Mouse (Mus musculus) T-helper 2 cell (primary cell): ENCODE data around the gene M6pr.

Source experiments
- in situ Hi-C: fragments of 300-600 bp; cut with MboI, MseI; formaldehyde crosslinking; loops from one replicate; pipeline ENCODE4 v1.15.1; 2025; ENCODE audit warnings: high pct_unique_total_duplicates

M6pr gene

GRCm38 (mm10) chr6:122298223-122298609 lies 10.3 kb upstream of the M6pr start:
- in situ Hi-C loops = no loop called here

DNA sequence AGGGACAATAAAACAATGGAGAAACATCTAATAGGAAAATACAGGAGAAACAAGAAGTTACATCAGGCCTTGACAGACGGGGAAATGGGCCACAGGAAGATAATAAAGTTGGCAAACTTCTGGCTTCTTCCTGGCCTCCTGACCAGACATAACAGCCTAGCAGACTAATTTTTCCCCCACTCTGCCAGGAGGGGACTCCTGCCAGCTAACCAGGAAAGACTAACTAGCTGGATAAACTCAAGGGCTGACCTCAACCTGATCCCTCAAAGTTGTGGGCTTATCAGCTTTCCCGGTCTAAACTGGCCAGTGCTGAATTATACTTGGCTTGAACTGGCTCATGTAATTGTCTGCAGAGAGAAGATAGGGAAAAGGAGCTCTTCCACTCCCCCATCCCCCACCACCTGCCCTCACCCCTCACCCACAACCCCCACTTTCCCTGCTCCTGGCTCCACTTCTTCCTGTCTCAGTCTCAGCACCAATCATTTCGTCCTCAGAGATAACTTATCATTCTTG lies 8.8 kb upstream of the M6pr start:
- in situ Hi-C loops = loop anchor here (5.0 to 25.0 kb wide), 3 partner anchors 42 to 1025 kb away; no protein-coding TSS in a partner anchor

- in situ Hi-C loops = loop anchor here (5.0 to 25.0 kb wide), 3 partner anchors 45 to 1027 kb away; no protein-coding TSS in a partner anchor
These were observed 6.4 kb upstream of the M6pr start for GRCm38 (mm10) chr6:122302121-122302520.

- in situ Hi-C loops = loop anchor here (5.0 to 25.0 kb wide), 3 partner anchors 45 to 1028 kb away; no protein-coding TSS in a partner anchor
These were observed 5.9 kb upstream of the M6pr start for GRCm38 (mm10) chr6:122302661-122303060.

GRCm38 (mm10) chr6:122303526-122303925 lies 5.0 kb upstream of the M6pr start:
- in situ Hi-C loops = loop anchor here (5.0 to 25.0 kb wide), 3 partner anchors 46 to 1029 kb away; no protein-coding TSS in a partner anchor

- in situ Hi-C loops = loop anchor here (5.0 to 25.0 kb wide), 3 partner anchors 47 to 1030 kb away; no protein-coding TSS in a partner anchor
These were observed 4.2 kb upstream of the M6pr start for GRCm38 (mm10) chr6:122304355-122304754.

DNA sequence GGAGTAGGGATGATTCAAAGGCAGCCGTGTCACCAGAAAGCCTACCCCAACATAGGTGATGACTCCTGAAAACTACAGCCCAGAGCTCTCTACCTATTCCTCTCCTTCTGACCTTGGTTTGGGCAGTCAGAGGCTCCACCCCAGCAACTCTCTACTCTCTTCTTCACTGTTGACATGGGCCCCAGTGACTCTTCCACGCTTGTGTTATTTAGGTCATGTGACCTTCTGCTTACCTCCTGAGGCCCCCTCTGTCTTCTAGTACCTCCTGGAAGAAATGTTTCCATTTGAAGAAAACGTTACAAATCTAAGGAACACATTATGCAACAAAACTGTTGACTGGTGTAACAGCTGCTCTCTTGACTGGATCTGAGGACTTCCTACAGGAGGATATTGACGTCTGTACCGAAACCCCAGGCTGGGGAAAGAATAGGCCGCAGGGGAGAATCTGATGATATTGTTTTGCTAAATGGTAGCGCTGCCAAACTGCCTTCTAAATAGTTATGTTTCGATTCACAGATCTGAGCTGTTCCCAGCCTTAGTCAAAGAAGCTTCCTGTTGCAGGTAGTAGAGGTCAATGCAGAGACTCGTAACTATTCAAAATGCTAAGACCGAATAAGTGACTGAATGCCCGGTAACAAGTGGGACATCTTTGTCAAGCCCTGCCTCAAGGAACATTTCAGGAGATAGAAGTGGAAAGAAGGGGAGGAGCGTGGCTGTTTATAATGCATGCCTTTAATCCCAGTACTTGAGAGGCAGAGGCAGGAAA lies 3.5 kb upstream of the M6pr start:
- in situ Hi-C loops = loop anchor here (5.0 to 25.0 kb wide), 3 partner anchors 48 to 1030 kb away; no protein-coding TSS in a partner anchor

DNA sequence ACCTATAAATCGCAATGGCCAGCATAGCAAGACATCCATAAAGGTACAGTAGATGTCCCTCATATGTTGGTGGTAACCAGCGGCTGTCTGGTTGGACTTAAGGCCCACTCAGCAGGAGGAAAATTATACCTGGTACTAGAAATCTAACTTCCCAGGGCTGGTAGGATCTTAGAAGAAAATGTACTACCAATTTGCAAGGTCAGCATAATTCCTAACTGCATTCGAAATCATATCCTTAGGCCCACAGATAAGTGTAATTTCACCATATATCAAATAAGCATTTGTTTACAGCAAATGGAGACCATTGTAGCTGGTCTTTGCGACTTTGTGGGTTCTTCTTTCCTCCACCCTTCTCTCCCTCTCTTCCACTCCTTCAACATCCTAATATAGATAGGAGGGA lies 1.8 kb upstream of the M6pr start:
- in situ Hi-C loops = loop anchor here (10.0 to 25.0 kb wide), 2 partner anchors 581 to 1032 kb away; no protein-coding TSS in a partner anchor

DNA sequence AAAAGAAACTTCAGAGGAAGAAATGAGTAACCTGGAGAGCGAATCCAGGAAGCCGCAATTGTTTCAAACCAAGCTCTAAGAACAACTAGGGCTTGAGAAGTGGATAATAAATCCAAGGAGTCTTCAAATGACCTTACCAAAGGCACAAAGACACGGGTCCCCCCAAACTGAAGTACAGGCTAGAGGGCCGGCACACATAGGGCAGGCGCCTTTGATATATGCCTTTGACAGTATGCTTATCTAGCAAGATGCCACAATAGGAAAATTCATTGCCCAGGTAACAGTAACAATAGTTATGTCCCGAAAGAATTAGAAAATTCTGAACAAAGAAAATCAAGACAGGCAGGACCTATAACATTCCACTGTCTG lies 400 bp upstream of the M6pr start:
- in situ Hi-C loops = loop anchor here (10.0 to 25.0 kb wide), 2 partner anchors 579 to 1033 kb away; no protein-coding TSS in a partner anchor

DNA sequence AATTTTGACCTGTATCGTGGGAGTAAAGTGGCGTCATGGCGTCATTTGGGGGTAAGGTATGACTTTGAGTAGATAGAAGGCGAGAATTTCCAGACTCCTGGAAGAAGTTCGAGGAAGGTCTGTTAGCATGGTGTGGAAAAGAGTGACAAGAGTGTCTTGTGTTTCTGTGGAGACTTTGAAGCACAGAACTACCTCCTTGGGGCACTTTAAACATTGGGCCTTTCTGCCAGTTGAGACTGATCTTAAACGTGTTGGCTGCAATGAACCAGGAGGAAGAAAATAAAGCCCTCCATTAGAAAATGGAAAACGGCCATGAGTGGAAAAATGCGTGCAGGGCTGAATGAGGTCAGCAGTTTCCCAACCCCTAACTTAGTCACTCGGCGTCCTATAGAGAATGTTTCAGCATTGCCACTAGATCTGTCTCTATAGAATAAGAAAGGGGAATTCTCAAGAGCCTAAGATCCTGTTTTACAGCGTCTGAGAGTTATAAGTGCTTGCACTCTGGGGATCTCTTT lies 983 bp downstream of the M6pr start:
- in situ Hi-C loops = loop anchor here (10.0 to 25.0 kb wide), 2 partner anchors 578 to 1035 kb away; no protein-coding TSS in a partner anchor

GRCm38 (mm10) chr6:122310187-122310820 lies 1.8 kb downstream of the M6pr start:
- in situ Hi-C loops = loop anchor here (25.0 kb wide), 1 partner anchor 577 kb away; no protein-coding TSS in a partner anchor

GRCm38 (mm10) chr6:122318726-122319125 lies 10.2 kb downstream of the M6pr start:
- in situ Hi-C loops = loop anchor here (25.0 kb wide), 1 partner anchor 569 kb away; no protein-coding TSS in a partner anchor

DNA sequence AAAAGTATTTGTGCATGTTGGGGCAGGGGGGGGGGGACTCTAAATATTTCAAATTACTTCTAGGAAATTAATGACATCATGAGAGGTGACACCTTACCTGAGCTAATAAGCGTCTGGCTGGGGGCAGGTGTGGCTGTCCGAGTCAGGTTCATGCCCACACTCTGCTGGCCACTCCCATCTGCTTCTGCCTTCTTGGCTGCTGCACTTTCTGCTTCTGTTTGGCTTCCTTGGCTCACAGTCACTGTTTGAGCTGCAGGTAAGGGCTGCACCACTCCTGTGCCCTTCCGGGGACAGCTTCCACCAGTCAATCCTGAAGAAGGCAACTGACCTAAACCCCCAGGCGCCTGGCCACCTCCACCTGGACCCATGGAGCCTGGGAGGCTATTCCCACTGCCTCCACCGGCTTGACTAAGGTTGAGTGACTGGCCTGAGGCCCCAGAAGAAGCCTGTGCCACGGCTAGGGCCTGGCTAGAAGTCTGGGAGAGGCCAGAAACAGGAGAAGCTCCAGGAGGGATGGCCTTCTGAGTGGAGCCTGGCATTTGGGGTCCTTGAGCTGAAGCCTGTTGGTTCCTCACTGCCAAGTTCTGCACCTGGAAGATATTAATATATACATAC lies 16.9 kb downstream of the M6pr start:
- in situ Hi-C loops = no loop called here

GRCm38 (mm10) chr6:122333081-122333612 lies 24.6 kb downstream of the M6pr start:
- in situ Hi-C loops = no loop called here

DNA sequence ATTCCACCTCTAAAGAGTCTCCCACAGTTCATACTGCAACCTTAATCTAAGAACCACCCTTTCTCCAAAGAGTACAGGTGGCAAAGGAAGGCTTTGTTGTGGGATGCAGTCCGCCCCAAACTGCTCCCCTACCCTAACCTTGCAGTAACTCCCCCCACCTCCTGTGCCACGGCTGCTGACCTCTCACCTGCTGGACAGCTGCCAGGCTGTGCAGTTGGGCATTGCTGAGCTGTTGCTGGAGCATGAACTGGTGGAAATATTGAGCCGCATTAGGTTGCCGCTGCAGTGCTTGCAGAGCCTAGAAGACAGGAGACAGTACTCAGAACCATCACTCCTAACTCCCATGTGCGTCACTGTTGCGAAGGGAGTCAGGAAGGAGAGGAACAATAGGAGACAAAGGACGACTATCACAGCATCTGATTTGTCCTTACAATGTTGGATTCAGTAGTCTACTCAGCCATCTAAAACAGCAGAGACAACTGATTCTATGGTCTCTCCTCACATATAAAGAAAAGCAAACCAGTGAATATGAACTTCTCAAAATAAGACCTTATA lies 26.3 kb downstream of the M6pr start:
- in situ Hi-C loops = no loop called here

GRCm38 (mm10) chr6:122337546-122337945 lies 29.0 kb downstream of the M6pr start:
- in situ Hi-C loops = no loop called here

GRCm38 (mm10) chr6:122339047-122339647 lies 30.6 kb downstream of the M6pr start:
- in situ Hi-C loops = no loop called here

GRCm38 (mm10) chr6:122339648-122340341 lies 31.3 kb downstream of the M6pr start:
- in situ Hi-C loops = no loop called here

DNA sequence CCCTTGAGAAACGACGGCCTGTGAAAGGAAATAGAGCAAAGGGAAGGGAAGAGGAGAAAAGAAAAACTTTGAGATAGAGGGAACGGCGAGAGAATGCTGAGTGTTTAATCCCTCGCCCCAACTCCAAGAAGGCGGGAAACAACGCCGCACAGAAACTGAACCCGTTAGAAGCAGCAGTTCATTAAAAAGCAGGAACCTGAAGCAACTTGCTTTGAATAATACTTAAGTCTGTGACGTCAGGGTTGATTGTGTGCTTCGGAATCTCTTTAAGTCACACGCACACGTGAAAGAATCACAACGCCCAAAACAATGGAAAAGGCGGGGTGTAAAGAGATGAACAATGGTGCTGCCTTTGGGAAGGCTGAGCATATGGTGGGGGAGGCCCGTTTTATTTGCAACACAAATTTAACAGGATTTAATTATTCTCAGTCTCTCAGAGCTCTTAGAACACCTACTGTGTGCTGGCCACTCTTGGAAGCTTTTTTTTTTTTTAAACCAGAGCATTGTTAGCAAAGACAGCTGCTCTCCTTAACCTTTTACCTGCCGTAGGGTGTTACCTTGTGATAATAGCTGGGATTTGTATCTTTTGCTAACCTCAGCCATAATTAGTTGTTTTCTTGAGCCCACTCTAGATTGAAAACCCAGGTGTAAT lies 32.0 kb downstream of the M6pr start, which contains the start of gene Phc1:
TSS of gene Phc1 (minus strand) at position 213 of the 652 bp plus-strand sequence.
- in situ Hi-C loops = no loop called here
